Mouse (Mus musculus): ENCODE measurements around the gene Mbnl3. TPM values are rescaled to one million over a fixed set of nuclear protein-coding genes. Genes with fewer than 3 reads are reported as not detected.

Mbnl3 gene
- polyA plus RNA-seq, 1 experiment from 2014 or later = 10.1 TPM

GRCm38 (mm10) chrX:51084972-51085371, 121.4 kb downstream of the Mbnl3 start:
- 80% methylated on average over 6 of the region's 6 CpGs for WGBS
- Histone ChIP-seq H3K4me1 (ENCODE audit: control insufficient read depth, insufficient read depth, low read length) (no peaks in the 10 kb centered on the region), H3K9me3 (replicated peaks; ENCODE audit: control insufficient read depth, low read length) (no peaks in the 10 kb centered on the region), H3K27me3 (ENCODE audit: control insufficient read depth, insufficient read depth, low read length) (no peaks in the 10 kb centered on the region), H3K27ac (replicated peaks; ENCODE audit: low read depth, low read length) (no peak overlapping the region), H3K4me3 (ENCODE audit: low read depth, low read length) (no peak overlapping the region), H3K36me3 (replicated peaks; ENCODE audit: control insufficient read depth, insufficient read depth, low read depth, low read length) (no peaks in the 10 kb centered on the region), H3K4me2 (ENCODE audit: low read depth, low read length) (no peak overlapping the region), H3K9ac (replicated peaks; ENCODE audit: low read length) (no peak overlapping the region)
- ATAC-seq (replicated peaks; ENCODE audit: insufficient number of reproducible peaks, low FRiP score, low TSS enrichment, low read depth) (no peak), DNase-seq (ENCODE audit: low spot score) (no peak)

- H3K36me3 ChIP-seq (replicated peaks; ENCODE audit: control insufficient read depth, insufficient read depth, low read depth, low read length) = no peaks in the 10 kb centered on the region
These were observed 122.1 kb downstream of the Mbnl3 start for GRCm38 (mm10) chrX:51084211-51084610.

GRCm38 (mm10) chrX:51076744-51077143, 129.6 kb downstream of the Mbnl3 start:
- 39% methylated on average over 3 of the region's 3 CpGs for WGBS
- Histone ChIP-seq H3K4me3 (ENCODE audit: low read depth, low read length) (no peak overlapping the region), H3K4me1 (ENCODE audit: control insufficient read depth, insufficient read depth, low read length) (no peaks in the 10 kb centered on the region), H3K27me3 (ENCODE audit: control insufficient read depth, insufficient read depth, low read length) (no peaks in the 10 kb centered on the region), H3K36me3 (replicated peaks; ENCODE audit: control insufficient read depth, insufficient read depth, low read depth, low read length) (no peaks in the 10 kb centered on the region), H3K27ac (replicated peaks; ENCODE audit: low read depth, low read length) (no peak overlapping the region), H3K9me3 (replicated peaks; ENCODE audit: control insufficient read depth, low read length) (no peaks in the 10 kb centered on the region), H3K9ac (replicated peaks; ENCODE audit: low read length) (no peak overlapping the region), H3K4me2 (ENCODE audit: low read depth, low read length) (no peak overlapping the region)
- ATAC-seq (replicated peaks; ENCODE audit: insufficient number of reproducible peaks, low FRiP score, low TSS enrichment, low read depth) = no peak
- DNase-seq (ENCODE audit: low spot score) = peak; percentile 49

More at GRCm38 (mm10) chrX:51084211-51084610, 122.1 kb downstream of the Mbnl3 start:
- H3K27ac ChIP-seq (replicated peaks; ENCODE audit: low read depth, low read length) = no peak overlapping the region
- H3K4me2 ChIP-seq (ENCODE audit: low read depth, low read length) = no peak overlapping the region
- H3K4me1 ChIP-seq (ENCODE audit: control insufficient read depth, insufficient read depth, low read length) = no peaks in the 10 kb centered on the region
- no peak overlapping the region for H3K9ac ChIP-seq (replicated peaks; ENCODE audit: low read length)
- DNase-seq (ENCODE audit: low spot score) = no peak
- no peak for ATAC-seq (replicated peaks; ENCODE audit: insufficient number of reproducible peaks, low FRiP score, low TSS enrichment, low read depth)
- WGBS = 72% methylated on average over 1 of the region's 1 CpGs
- H3K9me3 ChIP-seq (replicated peaks; ENCODE audit: control insufficient read depth, low read length) = no peaks in the 10 kb centered on the region
- H3K27me3 ChIP-seq (ENCODE audit: control insufficient read depth, insufficient read depth, low read length) = no peaks in the 10 kb centered on the region
- H3K4me3 ChIP-seq (ENCODE audit: low read depth, low read length) = no peak overlapping the region

Small RNAs within 50 kb of the gene (microRNA-seq; reads per million reads assigned to microRNA genes)
- gene Gm23417 (ENCODE audit: borderline number of aligned reads) = not detected

Other genes with a start within 250 kb of the Mbnl3 start
- gene Rap2c, start 188.5 kb downstream of the Mbnl3 start, polyA plus RNA-seq (2014; fragmentation: Nextera tagmentation; extraction: Ambion mirVana) = 43.8 and 51.8 TPM in 2 replicates

Data from embryonic facial prominence, embryonic 11.5 days (tissue).